Mouse (Mus musculus): ENCODE data around the gene Ifnab.

Gene Ifnab

DNA sequence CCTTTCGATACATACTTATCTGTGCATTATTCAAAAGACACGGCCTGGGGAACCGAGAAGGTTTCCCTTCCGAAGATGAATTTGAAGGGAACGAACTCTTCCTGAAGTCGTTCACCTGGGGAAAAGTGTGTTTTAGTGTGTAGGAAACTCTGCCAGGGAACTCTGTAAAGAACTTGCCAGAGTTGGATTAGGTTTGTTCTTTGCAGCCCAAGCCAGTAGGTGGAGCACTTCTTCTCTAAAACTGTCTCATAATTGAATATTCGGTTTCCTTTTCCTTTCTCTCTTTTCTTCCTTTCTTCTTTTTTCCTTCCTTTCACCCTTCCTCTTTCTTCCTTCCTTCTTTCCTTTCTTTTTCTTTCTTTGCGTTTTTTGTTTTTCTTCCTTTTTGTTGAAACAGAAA, 10.8 kb downstream of the Ifnab start:
- in situ Hi-C loops (cut with MboI, MseI) = no loop called here

DNA sequence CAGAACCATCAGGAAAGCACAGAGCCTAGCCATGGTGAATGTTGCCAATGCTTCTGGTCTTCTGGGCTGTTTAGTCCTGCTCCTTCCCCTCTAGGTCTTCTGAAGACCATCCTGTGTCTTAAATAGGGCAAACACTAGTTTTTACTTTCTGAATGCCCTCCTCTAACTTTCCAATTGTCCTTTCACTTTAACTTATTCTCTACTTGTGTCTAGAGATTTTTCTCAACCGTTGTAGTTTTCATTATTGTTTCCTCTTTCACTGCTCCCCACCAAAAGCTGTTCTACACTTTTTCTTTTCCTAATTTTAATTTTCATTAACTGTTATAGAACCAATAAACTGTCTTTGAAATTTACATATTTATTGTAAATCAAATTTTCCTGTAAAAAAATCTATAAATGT, 14.3 kb downstream of the Ifnab start, which contains the start of gene Ifna16:
TSS of gene Ifna16 (minus strand) at position 101 of the 400 bp plus-strand sequence.
- in situ Hi-C loops (cut with MboI, MseI) = no loop called here

DNA sequence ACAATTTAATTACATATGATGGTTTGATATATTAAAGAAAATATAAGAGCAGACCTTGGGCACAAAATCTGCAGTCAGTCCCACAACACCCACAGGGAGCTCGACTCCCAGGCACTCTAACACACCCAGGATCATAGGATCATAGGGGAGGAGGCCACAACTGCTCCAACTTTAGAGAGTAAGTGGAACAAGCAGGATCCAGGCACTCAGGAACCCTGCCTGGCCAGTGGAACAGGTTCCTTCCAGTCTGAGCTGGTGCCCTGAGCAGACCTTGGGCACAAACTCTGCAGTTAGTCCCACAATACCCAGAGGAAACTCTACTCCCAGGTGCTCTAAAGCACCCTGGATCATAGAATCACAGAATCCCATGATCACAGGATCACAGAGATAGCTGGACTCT, 35.7 kb downstream of the Ifnab start:
- in situ Hi-C loops (cut with MboI, MseI) = no loop called here

DNA sequence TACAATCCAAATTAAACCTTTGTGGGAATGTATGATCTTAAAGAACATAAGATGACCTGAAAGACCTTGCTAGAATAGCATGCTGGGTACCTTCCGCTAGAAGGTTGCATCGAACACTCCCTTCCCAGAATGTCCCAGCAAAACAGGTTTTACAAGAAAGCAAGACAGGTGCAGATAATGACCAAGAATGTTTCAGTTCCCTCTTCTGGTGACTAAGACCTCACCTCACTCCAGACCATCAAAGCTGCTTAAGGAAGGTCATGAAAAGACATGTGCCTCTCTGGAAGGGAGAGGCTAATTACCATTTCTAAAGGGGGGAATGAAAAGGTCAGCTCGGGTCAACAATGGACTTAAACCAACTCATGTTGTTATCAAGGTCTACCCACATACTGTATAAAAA, 37.5 kb downstream of the Ifnab start:
- in situ Hi-C loops (cut with MboI, MseI) = no loop called here

DNA sequence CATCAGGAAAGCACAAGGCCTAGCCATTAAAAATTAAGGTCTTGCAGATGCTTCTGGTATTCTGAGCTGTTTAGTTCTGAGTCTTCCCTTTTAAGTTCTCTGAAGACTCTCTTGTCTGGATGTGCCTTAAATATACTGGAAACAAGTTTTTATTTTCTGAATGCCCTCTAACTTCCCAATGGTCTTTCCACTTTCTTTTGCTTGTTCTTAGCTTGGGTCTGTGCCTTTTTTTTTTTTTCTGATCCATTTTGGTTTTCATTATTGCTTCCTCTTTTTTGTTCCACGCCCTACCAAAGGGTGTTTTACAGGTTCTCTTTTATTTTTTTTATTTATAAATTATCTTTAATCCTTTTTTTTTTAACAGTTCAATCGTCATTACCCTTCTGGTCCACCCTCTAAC, 46.8 kb downstream of the Ifnab start, which contains the start of gene Ifna13:
TSS of gene Ifna13 (minus strand) at position 101 of the 400 bp plus-strand sequence.
- in situ Hi-C loops (cut with MboI, MseI) = no loop called here

DNA sequence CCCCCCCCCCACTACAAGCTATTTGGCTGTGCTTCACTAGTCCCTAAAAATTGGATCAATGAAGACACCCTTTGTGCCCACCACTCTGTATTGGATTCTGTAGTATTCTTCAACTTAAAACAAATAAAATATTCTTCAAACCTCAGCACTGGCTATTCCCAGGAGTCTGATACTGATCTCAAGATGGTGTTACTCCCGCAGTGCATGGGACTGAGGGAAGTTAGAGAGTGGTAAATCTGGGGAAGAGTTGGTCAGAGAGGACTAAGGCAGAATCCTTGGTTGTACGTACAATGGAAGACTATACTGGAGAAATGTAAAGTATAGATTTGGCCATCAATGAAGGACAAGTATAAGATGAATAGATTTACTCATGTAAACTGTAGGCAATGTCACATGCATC, 48.6 kb downstream of the Ifnab start:
- in situ Hi-C loops (cut with MboI, MseI) = no loop called here

DNA sequence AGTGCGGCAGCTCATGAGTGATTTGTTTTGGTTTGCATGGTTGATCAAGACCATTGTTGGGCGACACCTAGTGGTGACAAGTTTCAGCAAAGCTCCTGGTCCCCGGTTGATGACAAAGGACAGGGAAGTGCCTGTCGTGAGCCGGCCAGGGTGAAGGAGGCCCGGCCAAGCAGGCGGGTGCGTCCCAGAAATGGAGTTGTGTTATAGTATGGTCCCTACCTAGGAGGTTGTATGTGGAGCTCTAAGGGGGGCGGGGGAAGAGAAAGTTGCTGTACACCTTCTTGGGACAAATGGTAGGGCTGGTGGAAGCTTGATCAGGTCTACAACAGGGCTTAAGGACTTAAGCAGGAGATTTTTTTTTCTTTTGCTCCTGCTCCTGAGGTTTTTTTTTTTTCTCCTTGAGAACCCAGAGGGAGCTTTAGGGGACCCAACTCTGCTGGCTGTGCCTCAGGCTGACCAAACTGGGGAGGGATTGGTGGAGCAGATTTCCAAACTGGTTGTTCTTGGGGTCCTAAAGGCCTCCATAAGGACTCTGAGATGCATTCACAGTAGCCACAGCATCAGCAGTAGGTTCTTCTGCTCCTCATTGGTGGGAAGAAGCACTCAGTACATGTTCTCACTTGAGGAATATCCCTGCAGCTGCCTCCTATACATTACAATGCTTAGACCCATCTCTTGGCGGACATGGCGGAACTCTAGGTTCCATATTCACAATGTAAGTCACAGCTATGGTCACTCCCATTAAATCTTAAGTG, 49.9 kb downstream of the Ifnab start:
- in situ Hi-C loops (cut with MboI, MseI) = no loop called here

DNA sequence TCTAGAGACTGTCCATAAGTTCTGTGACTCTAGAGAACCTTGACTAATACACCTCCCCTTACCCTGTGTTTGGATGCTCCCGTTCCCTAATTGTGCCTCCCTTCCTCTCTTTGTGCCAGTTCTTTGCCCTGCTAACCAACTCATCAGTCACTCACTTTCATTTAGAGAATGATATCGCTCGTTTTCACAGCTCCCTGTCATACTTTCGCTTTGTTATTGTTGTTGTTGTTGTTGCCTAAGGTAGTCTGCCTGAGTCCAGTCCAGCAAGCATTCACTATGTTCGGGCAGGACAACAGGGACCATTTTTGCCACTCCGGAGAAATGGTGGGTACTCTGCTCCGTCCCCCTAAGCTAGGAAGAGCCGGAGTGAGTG, 50.5 kb downstream of the Ifnab start:
- in situ Hi-C loops (cut with MboI, MseI) = no loop called here
